Mouse (Mus musculus) kidney, postnatal 0 days (tissue): Measurements from ENCODE around the gene Aoc1. TPM values are rescaled to one million over a fixed set of nuclear protein-coding genes. Genes with fewer than 3 reads are reported as not detected.

Experiments
- ATAC-seq: fragments of 200-750 bp; cut with Nextera tagmentation; replicated peaks from 2 replicates; pipeline ENCODE4 v1.8.0; 2017; ENCODE audit warnings: low read depth, moderate number of reproducible peaks, moderate TSS enrichment, moderate library complexity; ENCODE audit not compliant: low FRiP score
- DNase-seq: peaks from one replicate; pipeline ENCODE4 v3.0.0-alpha.2; 2016; ENCODE audit warnings: low spot score
- H3K27ac ChIP-seq: fragments of 300-500 bp; sonication (generic); 2 replicates; pipeline ENCODE4 v1.5.1; 2014; ENCODE audit warnings: mild to moderate bottlenecking
- H3K27me3 ChIP-seq: fragments of 300-500 bp; sonication (generic); 2 replicates; pipeline ENCODE4 v1.6.1; 2014; ENCODE audit warnings: low read length, mixed read lengths; ENCODE audit not compliant: insufficient read depth
- H3K36me3 ChIP-seq: fragments of 300-500 bp; sonication (generic); 2 replicates; pipeline ENCODE4 v1.6.1; 2014; ENCODE audit warnings: low read length, mixed read lengths; ENCODE audit not compliant: insufficient read depth
- H3K4me1 ChIP-seq: fragments of 300-500 bp; sonication (generic); replicated peaks from 2 replicates; pipeline ENCODE4 v1.6.1; 2014; ENCODE audit warnings: antibody characterized with exemption, low read length, mixed read lengths; ENCODE audit not compliant: insufficient read depth
- H3K4me2 ChIP-seq: fragments of 300-500 bp; sonication (generic); 2 replicates; pipeline ENCODE4 v1.6.1; 2014; ENCODE audit warnings: mild to moderate bottlenecking, low read length, moderate library complexity, mixed read lengths
- H3K4me3 ChIP-seq: fragments of 300-500 bp; sonication (generic); replicated peaks from 2 replicates; pipeline ENCODE4 v1.5.1; 2014; ENCODE audit warnings: low read depth, low read length
- H3K9ac ChIP-seq: fragments of 300-500 bp; sonication (generic); 2 replicates; pipeline ENCODE4 v1.6.1; 2014; ENCODE audit warnings: low read depth, low read length
- H3K9me3 ChIP-seq: fragments of 300-500 bp; sonication (generic); replicated peaks from 2 replicates; pipeline ENCODE4 v1.6.1; 2016; ENCODE audit warnings: low read length, inconsistent platforms, mixed read lengths
- CTCF ChIP-seq: IDR thresholded peaks from 2 replicates; pipeline ENCODE4 v1.5.1; 2016; ENCODE audit warnings: antibody characterized with exemption, low read depth, mild to moderate bottlenecking, moderate library complexity
- WGBS: fragments of 180-500 bp; shearing (Covaris S2); extraction: QIAGEN DNeasy Blood & Tissue Kit; methylation state at CpG from one replicate; pipeline ENCODE4 v1.1.7; 2014; 5-methylcytosine and 5-hydroxymethylcytosine counted together
- polyA plus RNA-seq: library from polyadenylated mRNA; unstranded; fragments of >200 nt; fragmentation: Nextera tagmentation; extraction: Ambion mirVana; gene quantifications from 2 replicates; pipeline ENCODE4 v1.2.1, GENCODE M21; 2015

Gene Aoc1
- polyA plus RNA-seq, 1 experiment from 2014 or later = 11.0 TPM

- peaks cover 28% of the 10 kb centered on the region for H3K4me1 ChIP-seq
- no peaks in the 10 kb centered on the region for H3K27me3 ChIP-seq
- peak within 1 kb of the TSS; percentile 85 for H3K4me2 ChIP-seq
- no peak for TF ChIP-seq CTCF
- H3K9me3 ChIP-seq = no peaks in the 10 kb centered on the region
- peak within 1 kb of the TSS; percentile 92 for H3K27ac ChIP-seq
- WGBS = 2% methylated on average over 6 of the region's 6 CpGs
- DNase-seq (peak; percentile 97), ATAC-seq (peak; percentile 93)
- peak within 1 kb of the TSS; percentile 61 for H3K9ac ChIP-seq
- peak within 1 kb of the TSS; percentile 47 for H3K4me3 ChIP-seq
- peaks cover 39% of the 10 kb centered on the region for H3K36me3 ChIP-seq
Observed at GRCm38 (mm10) chr6:48840973-48841625, 31.6 kb upstream of the Aoc1 start, which contains the start of gene Tmem176b. Gene Tmem176b (minus strand): TSS chr6:48841496.

- 46% methylated on average over 11 of the region's 11 CpGs for WGBS
- H3K27me3 ChIP-seq = no peaks in the 10 kb centered on the region
- ATAC-seq (no peak), DNase-seq (no peak)
- H3K36me3 ChIP-seq = peaks cover 27% of the 10 kb centered on the region
- peak overlapping the region; percentile 92 for H3K27ac ChIP-seq
- peak overlapping the region; percentile 61 for H3K9ac ChIP-seq
- peaks cover 28% of the 10 kb centered on the region for H3K4me1 ChIP-seq
- H3K4me3 ChIP-seq = peak overlapping the region; percentile 47
- H3K4me2 ChIP-seq = peak overlapping the region; percentile 85
- peak; percentile 55 for TF ChIP-seq CTCF
- no peaks in the 10 kb centered on the region for H3K9me3 ChIP-seq
Observed at GRCm38 (mm10) chr6:48842111-48842842, 30.4 kb upstream of the Aoc1 start.

GRCm38 (mm10) chr6:48845086-48845485 is 27.6 kb upstream of the Aoc1 start:
- no peaks in the 10 kb centered on the region for H3K9me3 ChIP-seq
- DNase-seq (no peak), ATAC-seq (no peak)
- H3K9ac ChIP-seq = no peak overlapping the region
- no peak overlapping the region for H3K4me2 ChIP-seq
- peak overlapping the region; percentile 19; the same call in 1 of the 2 replicates for H3K27ac ChIP-seq
- H3K36me3 ChIP-seq = peaks cover 20% of the 10 kb centered on the region
- TF ChIP-seq CTCF = no peak
- no peak overlapping the region for H3K4me3 ChIP-seq
- 71% methylated on average over 4 of the region's 4 CpGs for WGBS
- peaks cover 13% of the 10 kb centered on the region for H3K4me1 ChIP-seq
- no peaks in the 10 kb centered on the region for H3K27me3 ChIP-seq

- ATAC-seq (peak; percentile 71), DNase-seq (peak; percentile 82)
- H3K27ac ChIP-seq = peak overlapping the region; percentile 94
- peak overlapping the region; percentile 36 for H3K4me3 ChIP-seq
- H3K9ac ChIP-seq = peak overlapping the region; percentile 54
- no peaks in the 10 kb centered on the region for H3K4me1 ChIP-seq
- H3K9me3 ChIP-seq = no peaks in the 10 kb centered on the region
- H3K27me3 ChIP-seq = no peaks in the 10 kb centered on the region
- peak overlapping the region; percentile 62 for H3K4me2 ChIP-seq
- H3K36me3 ChIP-seq = no peaks in the 10 kb centered on the region
- TF ChIP-seq CTCF = 0 out of 2 replicates have a peak, but pooled peaks have one; percentile 9
- under 1% methylated on average over 29 of the region's 29 CpGs for WGBS
Observed at GRCm38 (mm10) chr6:48851820-48852491, 20.7 kb upstream of the Aoc1 start.

- H3K27ac ChIP-seq = no peak overlapping the region
- ATAC-seq (no peak), DNase-seq (no peak)
- no peak overlapping the region for H3K4me2 ChIP-seq
- H3K9ac ChIP-seq = no peak overlapping the region
- no peaks in the 10 kb centered on the region for H3K9me3 ChIP-seq
- peak; percentile 50; the same call in 1 of the 2 replicates for TF ChIP-seq CTCF
- no peaks in the 10 kb centered on the region for H3K27me3 ChIP-seq
- no peak overlapping the region for H3K4me3 ChIP-seq
- H3K36me3 ChIP-seq = no peaks in the 10 kb centered on the region
- H3K4me1 ChIP-seq = no peaks in the 10 kb centered on the region
- 97% methylated on average over 2 of the region's 2 CpGs for WGBS
Observed at GRCm38 (mm10) chr6:48854155-48854554, 18.5 kb upstream of the Aoc1 start.
